Mouse (Mus musculus) forebrain, embryonic 10.5 days (tissue): Measurements from ENCODE around the gene Hnrnpc. TPM values are rescaled to one million over a fixed set of nuclear protein-coding genes. Genes with fewer than 3 reads are reported as not detected.
"Not testable (repeated sequence)": the region's sequence is repeated elsewhere in the genome, so short reads cannot be mapped to it uniquely, and the experiment has no call there.

Experiments
- DNase-seq: peaks from one replicate; pipeline ENCODE4 v3.0.0-alpha.2; 2017; ENCODE audit warnings: low spot score; ENCODE audit errors: extremely low spot score
- H3K27ac ChIP-seq: fragments of 300-500 bp; sonication (generic); 2 replicates; pipeline ENCODE4 v1.5.1; 2016; ENCODE audit warnings: mild to moderate bottlenecking
- H3K27me3 ChIP-seq: fragments of 300-500 bp; sonication (generic); 2 replicates; pipeline ENCODE4 v1.6.1; 2016; ENCODE audit warnings: mild to moderate bottlenecking; ENCODE audit not compliant: poor library complexity, severe bottlenecking
- H3K36me3 ChIP-seq: fragments of 300-500 bp; sonication (generic); replicated peaks from 2 replicates; pipeline ENCODE4 v1.6.1; 2016; ENCODE audit warnings: mild to moderate bottlenecking, moderate library complexity
- H3K4me1 ChIP-seq: fragments of 300-500 bp; sonication (generic); 2 replicates; pipeline ENCODE4 v1.6.1; 2016
- H3K4me3 ChIP-seq: fragments of 300-500 bp; sonication (generic); 2 replicates; pipeline ENCODE4 v1.5.1; 2016; ENCODE audit warnings: mild to moderate bottlenecking, moderate library complexity
- H3K9me3 ChIP-seq: fragments of 300-500 bp; sonication (generic); 2 replicates; pipeline ENCODE4 v1.6.1; 2016; ENCODE audit warnings: mild to moderate bottlenecking, moderate library complexity
- WGBS: fragments of 180-500 bp; shearing (Covaris S2); methylation state at CpG from one replicate; pipeline ENCODE4 v1.1.7; 2016; 5-methylcytosine and 5-hydroxymethylcytosine counted together
- polyA plus RNA-seq: library from polyadenylated mRNA; unstranded; fragments of >200 nt; fragmentation: Nextera tagmentation; extraction: Ambion mirVana; gene quantifications from 2 replicates; pipeline ENCODE4 v1.2.1, GENCODE M21; 2016

Hnrnpc gene
- polyA plus RNA-seq, 1 experiment from 2014 or later, result 894 TPM

DNA sequence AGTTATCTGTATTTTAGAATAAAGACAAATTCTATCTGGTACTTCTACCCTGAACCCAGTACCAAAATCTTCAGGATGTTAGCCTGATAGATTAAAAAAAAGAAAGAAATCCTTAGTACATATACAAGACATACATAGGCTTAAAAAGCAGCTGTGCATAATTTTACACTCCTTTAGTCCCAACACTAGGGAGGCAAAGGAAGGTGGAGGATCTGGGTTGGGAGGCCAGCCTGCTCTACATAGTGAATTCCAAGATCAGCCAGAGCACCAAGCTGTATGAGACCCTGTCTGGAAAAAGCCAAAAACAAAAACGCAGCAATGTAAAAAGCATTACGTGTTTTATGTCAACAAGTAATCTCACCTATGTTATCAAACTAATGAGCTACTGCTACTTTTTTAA, 4.3 kb downstream of the Hnrnpc start:
- WGBS, result 95% methylated on average over 2 of the region's 2 CpGs
- DNase-seq, result no peak
- peaks cover 34% of the 10 kb centered on the region for H3K4me1 ChIP-seq
- peaks cover 71% of the 10 kb centered on the region for H3K36me3 ChIP-seq
- no peak overlapping the region for H3K4me3 ChIP-seq
- no peaks in the 10 kb centered on the region for H3K27me3 ChIP-seq
- H3K27ac ChIP-seq, result no peak overlapping the region
- no peaks in the 10 kb centered on the region for H3K9me3 ChIP-seq

- not testable (repeated sequence) for H3K4me3 ChIP-seq, H3K9me3 ChIP-seq, DNase-seq, H3K27me3 ChIP-seq, H3K27ac ChIP-seq
- Histone ChIP-seq H3K4me1 (peaks cover 30% of the 10 kb centered on the region), H3K36me3 (peaks cover 83% of the 10 kb centered on the region)
- WGBS, result 88% methylated on average over 3 of the region's 3 CpGs
These were observed 5.4 kb downstream of the Hnrnpc start for GRCm38 (mm10) chr14:52098387-52098786.

DNA sequence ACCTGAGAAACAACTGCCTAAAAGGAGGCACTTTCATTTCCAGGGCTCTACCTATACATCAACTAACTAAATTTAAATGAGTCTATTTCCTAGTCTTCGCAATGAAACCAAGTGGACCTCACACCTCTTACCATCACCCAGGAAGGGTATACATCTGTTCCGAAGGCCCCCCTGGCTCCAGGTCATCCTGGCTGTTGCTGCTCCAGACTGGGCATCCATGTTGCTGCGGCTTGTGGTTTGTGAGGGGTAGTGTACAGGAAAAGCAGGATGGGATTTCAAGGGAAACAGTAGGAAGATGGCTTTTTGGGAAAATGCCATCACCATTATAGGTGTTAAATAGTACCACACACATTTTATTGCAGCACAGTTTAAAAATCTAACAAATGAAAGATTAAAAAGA, 6.6 kb downstream of the Hnrnpc start:
- not testable (repeated sequence) for H3K27ac ChIP-seq, H3K27me3 ChIP-seq, DNase-seq, H3K9me3 ChIP-seq, H3K4me3 ChIP-seq
- H3K4me1 ChIP-seq, result peaks cover 23% of the 10 kb centered on the region
- whole genome bisulfite sequencing, result 99% methylated on average over 3 of the region's 3 CpGs
- peaks cover 92% of the 10 kb centered on the region for H3K36me3 ChIP-seq

- DNase-seq, result no peak
- H3K27ac ChIP-seq, result no peak overlapping the region
- WGBS, result 96% methylated on average over 1 of the region's 1 CpGs
- H3K36me3 ChIP-seq, result peaks cover 92% of the 10 kb centered on the region
- H3K4me3 ChIP-seq, result no peak overlapping the region
- no peaks in the 10 kb centered on the region for H3K9me3 ChIP-seq
- no peaks in the 10 kb centered on the region for H3K27me3 ChIP-seq
- no peaks in the 10 kb centered on the region for H3K4me1 ChIP-seq
These were observed 9.3 kb downstream of the Hnrnpc start for GRCm38 (mm10) chr14:52094533-52094932.

DNA sequence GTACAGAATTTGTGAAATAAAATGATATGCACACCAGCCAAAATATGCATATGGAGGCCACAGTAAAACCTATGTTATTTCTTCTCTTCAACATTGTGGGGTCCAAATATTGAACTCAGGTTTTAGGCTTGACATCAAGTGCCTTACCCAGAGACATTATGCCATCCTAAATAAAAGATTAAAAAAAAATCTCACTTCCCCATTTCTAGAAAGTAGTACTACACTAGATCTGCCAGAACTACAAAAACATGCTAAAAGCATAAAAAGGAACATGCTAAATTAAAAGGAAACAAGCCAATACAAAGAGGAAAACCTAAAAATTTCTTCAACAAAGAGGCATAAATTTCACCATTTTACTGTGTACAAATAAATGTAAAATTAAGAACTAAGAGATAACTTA, 20.7 kb downstream of the Hnrnpc start:
- Histone ChIP-seq H3K9me3 (no peaks in the 10 kb centered on the region), H3K27me3 (no peaks in the 10 kb centered on the region), H3K4me1 (no peaks in the 10 kb centered on the region), H3K36me3 (peaks cover 99% of the 10 kb centered on the region), H3K27ac (no peak overlapping the region), H3K4me3 (no peak overlapping the region)
- DNase-seq, result no peak

GRCm38 (mm10) chr14:52071599-52072137, 32.2 kb downstream of the Hnrnpc start:
- no peak for DNase-seq
- Histone ChIP-seq H3K36me3 (peaks cover 66% of the 10 kb centered on the region), H3K27ac (no peak overlapping the region), H3K27me3 (no peaks in the 10 kb centered on the region), H3K9me3 (no peaks in the 10 kb centered on the region), H3K4me3 (no peak overlapping the region), H3K4me1 (no peaks in the 10 kb centered on the region)
- 93% methylated on average over 15 of the region's 15 CpGs for WGBS

DNA sequence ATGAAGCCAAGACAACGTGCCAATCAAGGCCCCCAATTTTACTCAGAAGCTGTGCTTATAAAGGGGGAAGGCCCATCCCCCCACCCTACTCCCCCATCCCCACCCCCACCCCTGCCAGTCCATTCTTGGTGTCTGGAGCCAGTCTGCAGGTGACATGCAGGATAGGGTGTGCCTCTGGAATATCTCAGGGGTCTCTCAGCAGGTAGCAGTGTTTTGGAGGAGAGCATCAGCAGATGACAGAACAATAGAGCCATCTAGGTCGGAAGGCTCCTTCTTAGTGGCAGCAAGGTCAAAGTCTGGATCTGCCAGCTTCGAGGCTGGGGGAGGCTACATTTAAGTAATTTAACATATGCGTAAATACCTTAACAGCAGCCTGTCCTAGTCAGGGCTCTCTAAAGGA, 37.7 kb downstream of the Hnrnpc start:
- Histone ChIP-seq H3K4me3 (no peak overlapping the region), H3K36me3 (peaks cover 11% of the 10 kb centered on the region), H3K27ac (no peak overlapping the region), H3K4me1 (no peaks in the 10 kb centered on the region), H3K9me3 (no peaks in the 10 kb centered on the region), H3K27me3 (no peaks in the 10 kb centered on the region)
- no peak for DNase-seq
- WGBS, result 62% methylated on average over 4 of the region's 4 CpGs

GRCm38 (mm10) chr14:52061798-52062197, 42.0 kb downstream of the Hnrnpc start:
- 90% methylated on average over 8 of the region's 8 CpGs for WGBS
- H3K27ac ChIP-seq, result no peak overlapping the region
- H3K36me3 ChIP-seq, result no peaks in the 10 kb centered on the region

GRCm38 (mm10) chr14:52060800-52061199, 43.0 kb downstream of the Hnrnpc start:
- no peak for DNase-seq
- WGBS, result 74% methylated on average over 1 of the region's 1 CpGs
- Histone ChIP-seq H3K27ac (no peak overlapping the region), H3K4me3 (no peak overlapping the region), H3K9me3 (no peaks in the 10 kb centered on the region), H3K27me3 (no peaks in the 10 kb centered on the region), H3K36me3 (no peaks in the 10 kb centered on the region), H3K4me1 (no peaks in the 10 kb centered on the region)

More at GRCm38 (mm10) chr14:52061798-52062197, 42.0 kb downstream of the Hnrnpc start:
- Histone ChIP-seq H3K4me3 (no peak overlapping the region), H3K4me1 (no peaks in the 10 kb centered on the region), H3K27me3 (no peaks in the 10 kb centered on the region), H3K9me3 (no peaks in the 10 kb centered on the region)
- DNase-seq, result no peak

DNA sequence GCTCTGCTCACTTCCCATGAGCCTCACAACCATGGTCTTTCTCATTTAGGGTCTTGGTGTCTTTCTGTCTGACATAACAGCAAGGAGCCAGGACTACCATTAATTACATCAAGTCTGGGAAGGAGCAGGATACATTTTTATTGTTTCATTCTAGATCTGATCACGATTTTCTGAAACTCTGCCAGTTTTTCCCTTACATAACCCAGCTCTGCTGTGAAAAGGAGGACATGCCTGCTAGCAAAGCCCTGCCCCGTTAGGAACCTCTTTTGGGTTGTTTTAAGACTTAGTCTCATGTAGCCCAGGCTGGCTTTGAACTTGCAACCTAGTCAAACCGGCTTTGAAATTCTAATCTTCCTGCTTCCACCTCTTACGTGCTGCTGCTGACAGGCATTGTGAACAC, 43.8 kb downstream of the Hnrnpc start:
- Histone ChIP-seq H3K27me3 (no peaks in the 10 kb centered on the region), H3K4me3 (no peak overlapping the region), H3K36me3 (no peaks in the 10 kb centered on the region), H3K9me3 (no peaks in the 10 kb centered on the region), H3K4me1 (no peaks in the 10 kb centered on the region), H3K27ac (no peak overlapping the region)
- 80% methylated on average over 4 of the region's 4 CpGs for WGBS
- no peak for DNase-seq

DNA sequence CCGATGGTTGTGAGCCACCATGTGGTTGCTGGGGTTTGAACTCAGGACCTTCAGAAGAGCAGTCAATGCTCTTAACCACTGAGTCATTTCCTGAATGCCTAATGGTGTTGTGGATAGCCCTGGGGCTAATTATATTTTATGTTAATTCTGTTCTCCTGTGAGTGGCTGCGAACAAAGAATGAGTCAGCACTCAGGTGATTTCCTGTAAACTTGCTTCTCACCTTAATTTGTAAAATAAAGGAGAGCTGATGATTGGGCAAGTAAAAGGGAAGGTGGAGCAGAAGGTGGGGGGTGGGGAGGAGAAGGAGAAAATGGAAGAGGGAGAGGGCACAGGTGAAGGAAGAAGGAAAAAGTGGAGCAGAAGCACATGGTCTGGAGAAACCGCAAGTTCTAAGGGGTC, 51.1 kb downstream of the Hnrnpc start:
- not testable (repeated sequence) for H3K27me3 ChIP-seq, H3K4me1 ChIP-seq, H3K27ac ChIP-seq, H3K36me3 ChIP-seq, H3K9me3 ChIP-seq, H3K4me3 ChIP-seq, DNase-seq
- WGBS, result 93% methylated on average over 3 of the region's 3 CpGs

DNA sequence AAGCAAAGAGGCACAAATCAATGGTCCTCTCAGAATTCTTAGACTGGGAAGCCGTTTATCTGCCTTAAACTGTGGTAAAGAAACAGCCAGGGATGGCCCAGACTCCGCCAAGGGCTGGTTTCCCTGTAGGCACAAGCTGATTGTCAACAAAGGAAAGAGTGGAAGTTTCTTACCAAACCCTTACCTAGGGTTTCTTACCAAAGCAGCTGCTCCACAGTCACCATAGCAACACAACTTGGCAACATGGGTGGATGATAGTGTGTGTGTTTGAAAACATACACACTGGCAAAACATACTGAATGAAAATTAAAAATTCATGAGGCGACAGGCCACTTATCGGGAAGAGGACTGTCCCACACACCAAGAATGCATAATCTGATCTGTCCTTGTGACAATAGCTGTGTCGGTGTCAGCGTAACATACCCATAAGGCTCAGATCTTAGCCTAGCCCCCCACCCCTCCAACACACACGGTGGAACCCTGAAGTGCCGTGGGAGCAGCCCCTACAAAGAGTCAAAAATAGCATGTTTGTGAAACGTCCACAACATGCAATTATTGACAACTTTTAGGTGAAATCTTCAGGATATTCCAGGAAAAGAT, 57.8 kb downstream of the Hnrnpc start:
- Histone ChIP-seq H3K27ac (no peak overlapping the region), H3K27me3 (no peaks in the 10 kb centered on the region), H3K9me3 (no peaks in the 10 kb centered on the region), H3K4me1 (peaks cover 16% of the 10 kb centered on the region), H3K36me3 (no peaks in the 10 kb centered on the region), H3K4me3 (no peak overlapping the region)
- no peak for DNase-seq
- 82% methylated on average over 9 of the region's 9 CpGs for WGBS

DNA sequence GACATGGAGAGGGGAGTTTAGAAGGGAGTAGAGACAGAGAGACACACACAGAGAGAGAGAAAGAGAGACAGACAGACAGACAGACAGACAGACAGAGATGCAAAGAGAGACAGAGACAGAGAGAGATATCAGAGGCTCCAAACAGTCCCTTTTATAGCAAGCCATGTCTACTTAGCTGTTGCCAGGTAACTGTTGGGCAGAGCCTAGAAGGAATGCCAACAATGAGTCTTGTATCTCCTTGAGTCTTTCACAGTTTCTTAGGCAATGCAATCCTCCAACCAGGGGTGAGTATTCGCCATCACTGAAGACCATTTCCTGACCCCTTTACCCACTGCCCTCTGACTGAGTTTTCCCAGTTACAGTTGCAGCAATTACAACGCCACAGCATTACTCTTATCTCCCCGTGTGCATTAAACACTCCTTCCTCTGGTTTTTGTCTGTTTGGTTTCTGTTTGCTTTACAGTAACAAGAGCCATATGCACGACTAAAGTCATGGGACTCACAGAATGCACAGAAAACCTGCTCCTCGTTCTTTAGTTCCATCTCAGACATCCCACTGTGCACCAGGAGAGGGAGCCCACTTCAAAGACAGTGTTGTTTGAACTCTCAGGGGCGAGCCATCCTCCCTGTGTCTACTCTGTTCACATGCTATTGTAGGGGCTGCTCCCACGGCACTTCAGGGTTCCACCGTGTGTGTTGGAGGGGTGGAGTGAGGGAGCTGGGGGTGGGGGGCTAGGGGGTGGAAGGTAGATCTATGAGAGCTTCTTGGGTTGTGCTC, 58.7 kb downstream of the Hnrnpc start:
- Histone ChIP-seq H3K9me3 (no peaks in the 10 kb centered on the region), H3K36me3 (no peaks in the 10 kb centered on the region), H3K27me3 (no peaks in the 10 kb centered on the region), H3K4me1 (peaks cover 16% of the 10 kb centered on the region), H3K27ac (no peak overlapping the region), H3K4me3 (no peak overlapping the region)
- 16% methylated on average over 8 of the region's 8 CpGs for WGBS
- no peak for DNase-seq
